Mouse (Mus musculus) gastrocnemius, adult 8-10 months (tissue): ENCODE results near the gene Ppp2r1b. TPM values are rescaled to one million over a fixed set of nuclear protein-coding genes. Genes with fewer than 3 reads are reported as not detected.

Source experiments
- DNase-seq, 2 experiments: peaks; one replicate each; pipeline ENCODE4 v3.0.0; 2022; ENCODE audit warnings: low spot score in 2 of 2
- total RNA-seq, 4 experiments: library from RNA; stranded (reverse); gene quantifications; 2 replicates each; pipeline ENCODE4 v1.2.4; 2022

Ppp2r1b gene
- total RNA-seq, 4 experiments from 2014 or later = 6.5 to 7.4 (median 7.0) TPM

DNA sequence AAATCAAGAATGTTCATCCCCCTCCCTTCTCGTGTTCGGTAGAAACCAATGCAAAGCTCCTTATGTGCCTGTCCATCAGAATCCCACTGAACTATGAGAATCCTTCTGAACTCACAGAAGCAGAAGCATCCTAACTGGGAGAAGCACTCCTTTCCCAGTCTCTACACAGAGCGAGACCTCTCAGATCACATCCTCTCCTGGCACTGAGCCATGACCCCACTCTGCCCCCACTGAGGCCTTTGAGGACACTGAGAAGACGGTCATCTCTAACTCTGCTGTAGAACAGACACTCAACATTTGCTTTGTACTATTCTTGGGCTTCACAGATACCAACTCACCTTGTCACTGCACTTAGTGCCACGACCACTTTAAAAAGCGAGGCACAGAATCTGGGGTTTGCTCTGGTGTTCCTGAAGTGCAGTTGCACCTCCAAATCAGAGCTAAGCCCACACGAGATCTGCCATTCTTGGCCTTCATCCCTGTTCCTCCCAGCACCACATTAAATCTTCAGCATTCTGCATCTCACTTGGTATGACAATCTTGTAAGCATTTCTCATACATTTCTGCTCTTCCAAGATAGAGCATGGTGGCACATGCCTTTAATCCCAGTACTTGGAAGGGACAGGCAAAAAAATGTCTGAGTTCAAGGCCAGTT, 66.9 kb downstream of the Ppp2r1b start:
- DNase-seq = no peak

DNA sequence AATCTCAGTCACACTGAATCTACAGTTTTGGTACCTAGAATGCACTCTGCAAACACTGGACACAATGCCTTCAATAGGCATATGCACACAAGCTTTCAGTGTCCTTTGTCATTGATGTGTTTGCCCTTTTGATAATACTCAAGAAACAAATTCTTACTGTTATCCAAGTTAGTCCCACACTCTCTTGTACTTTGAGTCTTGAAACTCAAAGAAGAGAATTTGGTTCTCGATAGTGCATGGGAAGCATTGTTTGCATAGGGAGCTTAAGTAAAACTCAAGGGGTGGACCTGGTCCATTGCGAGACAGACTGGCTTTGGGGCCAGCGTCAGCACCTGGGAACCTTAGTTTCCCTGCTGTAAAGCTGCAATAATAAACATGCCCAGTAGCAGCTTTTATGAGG, 73.0 kb downstream of the Ppp2r1b start:
- no peak for DNase-seq

DNA sequence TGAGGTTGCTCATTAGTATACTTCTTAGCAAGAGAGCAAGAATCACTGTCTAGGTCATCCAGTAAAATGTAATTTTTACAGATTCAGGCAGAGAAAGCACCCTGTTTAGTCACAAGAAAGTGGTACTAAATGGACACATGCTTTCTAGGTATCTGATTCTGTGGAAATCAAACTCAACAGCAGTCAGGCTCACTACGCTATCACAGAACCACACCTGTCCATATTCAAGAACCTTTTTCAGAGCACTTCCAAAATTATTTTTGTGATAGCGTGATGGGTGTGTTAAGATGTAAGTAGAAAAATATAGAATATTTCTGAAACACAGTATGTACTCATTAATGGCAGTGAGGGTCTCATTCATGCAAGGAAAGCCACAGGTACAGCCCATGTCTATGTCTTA, 74.5 kb downstream of the Ppp2r1b start:
- DNase-seq = no peak

DNA sequence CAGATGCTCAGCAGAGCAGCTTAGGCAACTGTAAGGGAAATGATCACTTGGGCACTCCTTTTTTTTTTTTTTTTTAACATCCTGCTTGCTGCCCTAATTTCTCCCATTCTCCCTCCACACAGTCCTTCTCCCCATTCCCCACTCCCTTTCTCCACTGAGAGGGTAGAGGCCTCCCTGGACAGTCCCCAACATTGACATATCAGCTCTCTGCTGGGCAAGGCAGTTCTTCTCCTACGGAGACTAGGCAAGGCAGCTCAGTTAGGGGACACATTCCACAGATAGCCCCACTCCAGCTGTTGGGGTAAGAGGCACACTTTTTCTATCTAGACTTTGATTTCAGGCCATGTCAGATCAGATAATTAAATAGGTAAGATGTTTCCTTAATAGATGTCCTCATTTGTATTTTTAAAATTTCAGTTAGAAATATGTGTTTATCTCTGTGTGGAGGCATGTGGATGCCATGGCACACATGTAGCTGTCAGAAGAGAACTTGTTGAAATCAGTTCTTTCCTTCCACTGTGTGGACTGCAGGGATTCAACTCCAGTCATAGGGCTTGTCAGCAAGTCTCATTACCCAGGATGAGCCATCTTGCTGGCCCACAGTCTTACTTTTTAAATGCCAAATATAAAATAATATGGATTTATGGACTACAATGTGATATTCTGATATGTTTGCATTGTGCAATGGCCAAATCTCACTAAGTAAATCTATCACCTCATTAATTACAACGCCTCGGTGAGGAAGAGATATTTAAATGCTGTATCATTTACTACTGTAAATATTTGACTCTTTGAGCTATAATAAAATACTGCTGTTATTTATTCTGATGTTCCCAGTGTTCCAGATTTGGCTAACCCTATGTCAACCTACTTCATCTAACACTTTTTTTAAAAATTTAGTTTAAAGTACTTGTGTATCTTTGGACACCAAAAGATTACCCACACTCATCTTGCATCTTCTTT, 76.1 kb downstream of the Ppp2r1b start:
- no peak for DNase-seq

DNA sequence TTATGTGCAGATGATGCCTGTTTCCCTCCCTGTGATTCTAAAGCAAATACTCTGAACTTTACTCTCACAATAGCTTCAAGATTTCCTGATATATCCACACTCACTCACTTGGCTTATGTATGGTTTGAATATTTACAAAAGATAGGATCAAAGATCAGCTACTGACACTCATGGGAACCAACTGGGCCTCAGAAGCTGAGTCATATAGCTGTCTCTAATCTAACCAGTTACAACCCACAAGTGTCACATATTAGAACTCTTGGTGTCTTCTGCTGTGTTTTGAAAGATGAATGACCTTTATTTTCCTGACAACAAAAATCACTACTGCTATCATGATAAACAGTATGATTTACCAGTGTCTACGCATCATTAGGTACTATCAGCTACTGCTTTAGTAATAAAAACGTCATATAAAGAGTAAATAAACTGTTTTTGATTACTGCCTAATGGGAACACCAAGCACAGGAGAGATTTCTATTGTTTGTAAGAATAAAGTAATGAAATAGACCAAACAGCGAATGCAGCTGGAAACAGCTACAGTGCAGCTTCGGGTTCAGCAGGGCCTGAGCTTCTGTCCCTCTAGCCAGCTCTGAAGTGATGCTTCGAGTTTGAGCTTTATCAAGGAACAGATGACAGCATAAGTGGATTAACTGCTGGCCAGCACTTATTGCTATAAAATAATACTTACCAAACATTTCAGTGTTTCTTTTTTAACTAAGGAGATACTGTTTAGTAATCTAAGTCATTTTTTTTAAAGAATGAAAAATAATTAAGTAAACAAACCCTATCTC, 77.5 kb downstream of the Ppp2r1b start:
- no peak for DNase-seq

DNA sequence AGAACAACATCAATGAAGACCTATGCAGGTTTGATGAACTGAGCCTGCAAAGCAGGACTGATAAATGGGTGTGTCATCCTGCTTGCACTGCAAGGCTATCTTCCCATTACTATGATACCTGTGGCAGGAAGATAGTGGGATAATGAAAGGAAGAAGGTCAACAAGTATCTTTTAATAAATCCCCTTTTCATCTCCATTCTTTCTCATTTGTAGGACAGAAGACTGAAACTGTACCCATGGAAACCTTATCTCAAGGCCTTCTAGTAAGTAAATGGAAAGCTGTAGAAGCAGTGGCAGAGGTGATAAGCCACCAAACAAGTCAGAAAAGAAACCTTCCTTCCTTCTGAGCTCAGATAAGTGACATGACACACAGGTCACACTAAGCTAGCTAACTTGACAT, 79.4 kb downstream of the Ppp2r1b start:
- no peak for DNase-seq

DNA sequence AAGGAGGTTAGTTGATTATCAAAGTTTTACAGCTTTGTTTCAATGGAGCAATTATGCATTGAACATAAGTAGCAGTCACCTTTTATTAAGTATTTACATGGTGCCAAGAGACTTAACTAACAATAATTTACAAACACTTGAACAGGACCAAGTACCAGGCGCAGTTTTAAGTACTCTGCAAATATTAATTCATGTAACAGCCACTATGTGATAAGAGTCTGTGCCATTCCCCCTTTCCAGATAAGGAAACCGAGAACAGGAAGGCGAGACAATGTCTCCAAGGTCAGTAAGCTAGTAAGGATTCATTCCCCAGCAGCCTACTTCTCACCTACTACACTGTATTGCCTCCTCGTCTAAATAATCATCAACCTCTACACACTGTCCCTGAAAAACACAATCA, 80.7 kb downstream of the Ppp2r1b start:
- DNase-seq = no peak

DNA sequence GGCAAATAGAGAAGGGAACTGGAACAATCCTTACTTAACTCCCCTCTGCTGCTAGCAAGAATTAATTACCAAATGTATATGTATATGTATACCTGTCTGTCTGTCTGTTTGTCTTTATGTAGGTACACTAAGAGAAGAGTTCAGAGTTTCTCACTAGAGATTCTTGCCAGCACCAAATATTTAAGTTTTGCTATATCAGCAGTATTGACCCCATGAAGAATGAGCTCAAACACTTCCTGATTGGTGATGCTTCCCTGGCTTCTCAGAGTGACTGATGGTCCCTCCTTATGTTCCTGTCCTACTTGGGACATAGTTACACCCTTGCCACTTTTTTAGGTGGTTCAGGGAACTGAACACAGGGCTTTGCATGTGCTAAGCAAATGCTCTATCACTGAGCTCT, 84.9 kb downstream of the Ppp2r1b start:
- DNase-seq = no peak

DNA sequence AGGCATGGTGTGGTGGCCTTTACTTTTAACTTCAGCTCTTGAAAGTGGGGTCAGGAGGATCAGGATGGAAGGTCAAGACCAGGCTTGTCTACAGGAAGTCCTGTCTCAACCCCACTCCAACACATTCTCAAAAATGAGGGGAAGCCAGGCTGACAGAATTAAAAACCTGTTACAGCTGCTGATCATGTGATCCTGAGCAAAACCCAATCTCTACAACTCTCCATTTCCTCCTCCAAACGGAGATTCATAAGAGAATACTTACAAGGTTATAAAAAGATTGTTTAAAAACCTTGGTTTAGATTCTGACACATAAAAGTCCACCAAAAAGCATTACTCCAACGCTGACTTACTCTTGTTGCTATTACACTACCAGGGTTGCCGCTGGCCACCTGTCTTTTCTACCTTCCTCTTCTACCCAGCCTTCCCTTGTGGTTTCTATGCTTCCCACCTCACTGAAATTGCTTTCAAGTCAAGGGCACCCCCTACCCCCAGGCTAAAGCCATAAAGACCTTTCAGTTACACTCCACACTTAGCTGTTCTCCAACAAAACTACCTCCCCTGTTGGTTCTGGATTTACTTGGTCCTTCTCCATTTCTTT, 96.8 kb downstream of the Ppp2r1b start:
- no peak for DNase-seq

DNA sequence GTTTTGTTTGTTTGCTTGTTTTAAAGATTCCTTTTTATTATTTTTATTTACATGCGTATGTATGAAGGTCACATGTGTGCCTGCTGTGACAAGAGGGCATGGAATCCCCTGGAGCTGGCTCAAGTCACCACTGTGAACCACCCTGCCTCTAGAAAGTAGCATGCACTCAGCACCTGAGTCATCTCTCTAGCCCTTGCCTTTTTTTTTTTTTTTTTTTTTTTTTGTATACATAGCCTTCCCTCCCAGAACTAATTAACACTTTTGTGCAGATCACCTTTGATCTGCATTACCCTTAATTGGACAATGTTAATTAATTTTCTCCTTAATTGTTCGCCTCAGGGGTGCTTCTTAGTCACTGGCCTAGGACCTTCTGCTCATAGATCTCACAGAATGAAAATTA, 97.6 kb downstream of the Ppp2r1b start:
- no peak for DNase-seq

Other genes with a start within 250 kb of the Ppp2r1b start
- 100 to 1,000 TPM; 290 to 337 (median 311) TPM for gene Sdhd, start 241.5 kb upstream of the Ppp2r1b start, total RNA-seq
- gene Timm8b, start 241.4 kb upstream of the Ppp2r1b start, total RNA-seq = 100 to 1,000 TPM; 197 to 232 (median 214) TPM
- under 1 TPM in 2 of 4 experiments, not detected in 2; 0.27 to 0.80 TPM for gene Pih1d2, start 228.0 kb upstream of the Ppp2r1b start, total RNA-seq
- gene Nkapd1, start 227.8 kb upstream of the Ppp2r1b start, total RNA-seq = 10 to 100 TPM; 10.2 to 12.4 (median 11.1) TPM
- 100 to 1,000 TPM; 159 to 224 (median 179) TPM for gene Dlat, start 185.5 kb upstream of the Ppp2r1b start, total RNA-seq
- gene Dixdc1, start 105.8 kb upstream of the Ppp2r1b start, total RNA-seq = 1 to 10 TPM; 2.0 to 2.5 (median 2.1) TPM
- gene 2310030G06Rik, start 98.8 kb upstream of the Ppp2r1b start, total RNA-seq = 1 to 10 TPM; 2.9 to 5.9 (median 4.8) TPM
- gene Cryab, start 94.0 kb upstream of the Ppp2r1b start, total RNA-seq = 1,000 to 10,000 TPM; 1,194 to 1,381 (median 1,261) TPM
- gene Hspb2, start 92.9 kb upstream of the Ppp2r1b start, total RNA-seq = 100 to 1,000 TPM; 118 to 146 (median 133) TPM
- gene Fdxacb1, start 77.1 kb upstream of the Ppp2r1b start, total RNA-seq = 1 to 10 TPM; 2.7 to 6.1 (median 3.4) TPM
- 10 to 100 TPM in 1 of 4 experiments, 1 to 10 TPM in 3; 8.0 to 11.0 (median 9.3) TPM for gene Alg9, start 70.3 kb upstream of the Ppp2r1b start, total RNA-seq
- 10 to 100 TPM; 12.1 to 15.4 (median 13.8) TPM for gene 1110032A03Rik, start 69.8 kb upstream of the Ppp2r1b start, total RNA-seq
- 10 to 100 TPM; 23.9 to 29.8 (median 27.2) TPM for gene Sik2, start 163.8 kb downstream of the Ppp2r1b start, total RNA-seq
- not detected for gene Btg4, start 215.6 kb downstream of the Ppp2r1b start, total RNA-seq
- 1 to 10 TPM in 2 of 4 experiments, under 1 TPM in 2; 0.48 to 1.6 (median 1.0) TPM for gene Layn, start 231.8 kb downstream of the Ppp2r1b start, total RNA-seq